Mouse (Mus musculus): Measurements from ENCODE around the gene Calr. TPM values are rescaled to one million over a fixed set of nuclear protein-coding genes. Genes with fewer than 3 reads are reported as not detected.

Calr gene
- 342 and 475 TPM in 2 replicates for polyA plus RNA-seq (2011; ENCODE audit: insufficient read depth, insufficient read length, low replicate concordance, missing spikeins)

DNA sequence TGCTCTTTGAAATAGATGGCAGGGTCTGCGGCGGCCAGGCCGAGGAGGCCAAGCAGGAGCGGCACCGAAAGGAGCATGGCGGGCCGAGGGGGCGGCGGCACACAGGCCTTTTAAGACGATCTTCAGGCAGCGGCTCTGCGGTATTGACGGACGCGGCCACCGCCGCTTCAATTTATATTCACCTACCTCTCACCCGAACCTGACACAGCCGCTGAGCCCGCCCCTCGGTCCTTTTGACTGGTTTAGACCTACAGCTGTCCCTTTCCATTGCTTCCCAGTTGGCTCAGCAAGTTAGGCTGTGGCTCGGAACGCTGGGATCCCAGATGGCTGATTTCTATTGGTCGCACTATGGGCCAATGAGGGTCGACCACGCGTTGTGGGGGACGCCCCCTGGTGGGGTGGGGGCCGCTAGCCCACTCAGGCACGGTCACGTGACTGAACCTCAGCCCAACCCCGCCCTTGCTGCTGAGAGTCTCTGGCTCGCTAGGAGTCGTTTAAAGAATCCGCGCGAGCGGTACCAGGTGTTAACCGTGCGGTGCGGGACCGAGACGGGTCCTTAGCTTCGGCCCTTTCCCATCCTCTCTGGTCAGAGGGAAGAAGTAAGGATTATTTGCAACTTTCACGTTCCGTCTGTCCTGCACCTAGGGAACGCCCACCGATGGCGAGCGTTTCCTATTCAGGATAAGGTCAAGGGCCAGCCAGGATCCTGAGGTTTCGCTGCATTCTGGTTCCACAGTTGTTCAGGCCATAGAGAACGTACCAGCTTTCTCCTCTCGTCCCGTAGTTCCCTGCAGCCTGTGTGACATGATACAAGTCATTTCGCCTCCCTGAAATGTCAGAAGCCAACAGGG is at the start of gene Calr:
TSS of gene Calr (minus strand) at position 213 of the 851 bp plus-strand sequence.
- under 1% methylated on average over 55 of the region's 55 CpGs for WGBS
- Histone ChIP-seq H3K4me1 (ENCODE audit: control insufficient read depth, insufficient read depth, low read length) (peaks cover 4% of the 10 kb centered on the region; the same call in 1 of the 2 replicates), H3K4me3 (replicated peaks; ENCODE audit: control insufficient read depth, low read depth, low read length) (peak within 1 kb of the TSS; percentile 94), H3K27ac (ENCODE audit: control insufficient read depth, insufficient read depth, low read depth, low read length, poor library complexity) (peak within 1 kb of the TSS; percentile 94)
- TF ChIP-seq CTCF (IDR thresholded peaks at IDR 0.05; ENCODE audit: control insufficient read depth, insufficient read depth, low read length) (no peak), POLR2A (IDR thresholded peaks at IDR 0.05; ENCODE audit: borderline replicate concordance, control insufficient read depth, low read depth, low read length) (peak; percentile 99)

DNA sequence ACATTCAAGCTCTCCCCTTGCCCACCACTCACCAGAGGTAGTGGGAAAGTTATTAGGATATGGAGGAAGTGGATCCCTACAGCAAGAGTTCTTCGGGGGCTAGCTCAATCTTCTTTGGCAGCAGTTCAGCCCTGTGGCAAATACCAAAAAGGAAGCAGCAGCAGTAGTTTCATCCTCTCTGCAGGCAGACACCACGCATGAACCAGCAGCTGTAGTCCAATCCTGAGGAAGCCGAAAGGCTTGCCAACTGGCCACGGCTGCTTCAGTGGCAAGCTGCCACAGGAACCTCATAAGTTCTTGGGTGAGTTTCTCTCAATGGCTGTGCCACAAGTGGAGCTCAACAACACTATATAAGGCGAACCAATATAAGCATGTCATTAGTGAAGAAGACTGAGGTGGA is 49.2 kb upstream of the Calr start:
- Histone ChIP-seq H3K27ac (ENCODE audit: control insufficient read depth, insufficient read depth, low read depth, low read length, poor library complexity) (no peak overlapping the region), H3K4me3 (replicated peaks; ENCODE audit: control insufficient read depth, low read depth, low read length) (no peak overlapping the region), H3K4me1 (ENCODE audit: control insufficient read depth, insufficient read depth, low read length) (peaks cover 6% of the 10 kb centered on the region; the same call in 1 of the 2 replicates)
- TF ChIP-seq CTCF (IDR thresholded peaks at IDR 0.05; ENCODE audit: control insufficient read depth, insufficient read depth, low read length) (no peak), POLR2A (IDR thresholded peaks at IDR 0.05; ENCODE audit: borderline replicate concordance, control insufficient read depth, low read depth, low read length) (no peak)
- 71% methylated on average over 5 of the region's 5 CpGs for WGBS

DNA sequence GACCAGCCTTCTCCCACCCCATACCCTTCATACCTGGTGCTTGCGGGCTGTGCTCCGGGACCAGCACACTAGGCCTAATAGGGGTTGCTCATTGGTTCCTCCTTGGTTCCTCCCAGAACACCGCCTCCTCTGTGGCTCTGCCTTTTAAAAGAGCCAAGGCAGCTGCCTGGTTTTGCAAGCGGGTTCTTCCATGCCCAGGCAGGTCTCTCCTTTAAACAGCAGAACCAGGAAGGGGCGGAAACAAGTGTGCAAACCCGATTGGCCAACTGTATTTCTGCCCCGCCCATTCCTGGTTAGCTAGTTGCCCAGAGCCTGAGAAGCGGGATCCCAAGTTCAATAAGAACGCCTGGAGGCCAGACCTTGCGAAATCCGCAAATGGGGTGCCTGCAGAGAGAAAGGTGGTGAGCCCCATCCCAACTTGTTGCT is 47.0 kb upstream of the Calr start, which contains the start of gene Gcdh:
TSS of gene Gcdh (minus strand) at position 213 of the 426 bp plus-strand sequence.
- Histone ChIP-seq H3K4me1 (ENCODE audit: control insufficient read depth, insufficient read depth, low read length) (peaks cover 2% of the 10 kb centered on the region; the same call in 1 of the 2 replicates), H3K27ac (ENCODE audit: control insufficient read depth, insufficient read depth, low read depth, low read length, poor library complexity) (peak within 1 kb of the TSS; percentile 23; the same call in 1 of the 2 replicates), H3K4me3 (replicated peaks; ENCODE audit: control insufficient read depth, low read depth, low read length) (peak within 1 kb of the TSS; percentile 76)
- TF ChIP-seq POLR2A (IDR thresholded peaks at IDR 0.05; ENCODE audit: borderline replicate concordance, control insufficient read depth, low read depth, low read length): no peak
- TF ChIP-seq CTCF (IDR thresholded peaks at IDR 0.05; ENCODE audit: control insufficient read depth, insufficient read depth, low read length): no peak
- under 1% methylated on average over 11 of the region's 11 CpGs for WGBS

DNA sequence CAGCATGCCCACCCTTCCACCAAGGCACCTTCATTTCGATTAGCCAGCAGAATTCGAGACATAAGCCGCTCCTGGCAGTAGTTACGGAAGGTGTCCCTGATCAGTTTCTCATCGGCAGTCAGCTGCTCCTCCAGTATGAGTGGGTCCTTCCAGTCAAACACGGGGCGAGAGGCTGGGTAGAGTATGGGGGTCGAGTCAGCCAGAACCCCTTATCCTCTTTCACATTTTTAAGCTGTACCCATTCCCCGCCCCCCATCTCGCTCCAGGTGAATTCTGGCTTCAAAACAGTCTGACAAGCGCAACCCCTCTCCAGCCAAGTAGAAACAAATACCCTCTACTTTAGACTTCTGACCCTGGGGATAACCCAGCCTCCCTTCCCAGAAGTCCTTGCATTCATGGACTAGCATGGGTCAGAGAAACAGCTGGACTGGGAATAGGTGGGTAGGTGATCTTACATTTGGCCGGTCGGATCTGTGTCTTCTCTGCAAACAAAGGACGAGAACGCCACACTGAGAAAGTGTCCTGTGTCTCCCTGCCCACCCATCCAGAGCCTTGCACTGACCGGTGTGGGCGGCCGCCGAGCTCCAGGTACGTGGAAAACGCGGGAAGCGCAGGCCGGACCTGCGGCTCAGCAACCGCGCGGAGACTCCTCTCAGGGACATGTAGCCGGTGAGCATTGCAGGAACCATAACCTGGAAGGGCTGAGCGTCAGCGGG is 46.4 kb upstream of the Calr start:
- WGBS: 19% methylated on average over 31 of the region's 31 CpGs
- H3K4me3 ChIP-seq (replicated peaks; ENCODE audit: control insufficient read depth, low read depth, low read length): peak overlapping the region; percentile 76
- TF ChIP-seq POLR2A (IDR thresholded peaks at IDR 0.05; ENCODE audit: borderline replicate concordance, control insufficient read depth, low read depth, low read length): peak; percentile 46; the same call in 1 of the 2 replicates
- TF ChIP-seq CTCF (IDR thresholded peaks at IDR 0.05; ENCODE audit: control insufficient read depth, insufficient read depth, low read length): no peak
- H3K4me1 ChIP-seq (ENCODE audit: control insufficient read depth, insufficient read depth, low read length): peaks cover 2% of the 10 kb centered on the region; the same call in 1 of the 2 replicates
- peak overlapping the region; percentile 23; the same call in 1 of the 2 replicates for H3K27ac ChIP-seq (ENCODE audit: control insufficient read depth, insufficient read depth, low read depth, low read length, poor library complexity)

DNA sequence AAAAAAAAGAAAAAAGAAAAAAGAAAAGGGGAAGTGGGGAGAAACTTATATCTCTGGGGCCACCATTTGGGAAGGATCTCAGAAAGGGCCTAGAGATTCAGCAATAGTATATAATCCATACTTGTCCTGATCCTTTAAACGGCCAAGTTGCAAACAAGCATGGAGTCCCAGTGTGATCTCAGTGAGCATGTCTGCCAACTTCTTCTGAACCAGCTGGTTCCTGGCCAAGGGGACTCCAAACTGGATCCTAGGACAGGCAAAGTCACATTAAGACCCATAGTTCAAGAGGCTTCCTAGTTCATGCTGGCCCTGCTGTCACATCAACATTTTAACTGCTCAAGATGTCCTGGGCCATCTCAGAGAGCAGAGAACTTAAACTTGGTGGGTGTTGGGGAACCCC is 42.4 kb upstream of the Calr start:
- 87% methylated on average over 1 of the region's 1 CpGs for WGBS
- H3K4me3 ChIP-seq (replicated peaks; ENCODE audit: control insufficient read depth, low read depth, low read length): no peak overlapping the region
- H3K27ac ChIP-seq (ENCODE audit: control insufficient read depth, insufficient read depth, low read depth, low read length, poor library complexity): no peak overlapping the region
- peaks cover 2% of the 10 kb centered on the region; the same call in 1 of the 2 replicates for H3K4me1 ChIP-seq (ENCODE audit: control insufficient read depth, insufficient read depth, low read length)
- TF ChIP-seq CTCF (IDR thresholded peaks at IDR 0.05; ENCODE audit: control insufficient read depth, insufficient read depth, low read length) (no peak), POLR2A (IDR thresholded peaks at IDR 0.05; ENCODE audit: borderline replicate concordance, control insufficient read depth, low read depth, low read length) (no peak)

DNA sequence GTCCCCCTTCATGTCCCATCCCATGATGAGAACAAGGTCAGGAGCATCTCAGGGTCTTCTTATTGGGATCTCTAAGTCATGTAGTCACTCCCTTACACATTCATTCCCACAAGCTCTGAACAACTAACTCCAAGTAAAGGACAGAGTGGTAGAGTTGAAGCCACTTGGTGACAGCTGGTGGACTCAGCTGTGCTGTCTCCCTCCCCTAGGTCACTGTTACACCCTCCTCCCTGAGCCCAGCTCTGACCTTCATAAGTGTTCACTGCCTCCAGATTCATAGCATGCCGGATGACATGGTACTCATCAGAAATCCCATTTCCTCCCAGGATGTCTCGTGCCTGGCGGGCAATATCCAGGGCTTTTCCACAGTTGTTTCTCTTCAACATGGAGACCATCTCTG is 41.5 kb upstream of the Calr start:
- Histone ChIP-seq H3K27ac (ENCODE audit: control insufficient read depth, insufficient read depth, low read depth, low read length, poor library complexity) (no peak overlapping the region), H3K4me1 (ENCODE audit: control insufficient read depth, insufficient read depth, low read length) (peaks cover 2% of the 10 kb centered on the region; the same call in 1 of the 2 replicates)
- WGBS: 92% methylated on average over 3 of the region's 3 CpGs

DNA sequence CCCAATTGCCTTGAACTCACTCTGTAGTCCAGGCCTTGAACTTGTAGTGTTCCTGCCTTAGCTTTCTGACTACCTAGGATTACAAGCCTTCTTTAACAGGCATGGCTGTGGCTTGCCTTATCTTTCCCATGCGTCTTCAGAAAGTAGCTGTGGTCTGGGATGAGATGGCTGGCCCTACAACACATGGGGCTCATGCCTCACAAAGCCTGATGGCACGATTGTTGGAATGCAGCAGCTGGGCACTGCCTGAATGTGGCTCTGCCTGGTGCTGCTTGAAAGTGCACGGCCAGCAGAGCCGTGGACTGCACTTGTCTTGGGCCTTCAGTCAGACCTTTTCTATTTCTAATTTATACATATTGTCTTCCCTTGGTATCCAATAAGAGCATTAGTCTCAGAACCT is 38.0 kb upstream of the Calr start:
- Histone ChIP-seq H3K4me3 (replicated peaks; ENCODE audit: control insufficient read depth, low read depth, low read length) (no peak overlapping the region), H3K27ac (ENCODE audit: control insufficient read depth, insufficient read depth, low read depth, low read length, poor library complexity) (no peak overlapping the region), H3K4me1 (ENCODE audit: control insufficient read depth, insufficient read depth, low read length) (no peaks in the 10 kb centered on the region; the same call in 1 of the 2 replicates)
- TF ChIP-seq CTCF (IDR thresholded peaks at IDR 0.05; ENCODE audit: control insufficient read depth, insufficient read depth, low read length) (no peak), POLR2A (IDR thresholded peaks at IDR 0.05; ENCODE audit: borderline replicate concordance, control insufficient read depth, low read depth, low read length) (no peak)
- 75% methylated on average over 4 of the region's 4 CpGs for WGBS

More for the DNA sequence above, 41.5 kb upstream of the Calr start:
- TF ChIP-seq CTCF (IDR thresholded peaks at IDR 0.05; ENCODE audit: control insufficient read depth, insufficient read depth, low read length) (no peak), POLR2A (IDR thresholded peaks at IDR 0.05; ENCODE audit: borderline replicate concordance, control insufficient read depth, low read depth, low read length) (no peak)
- H3K4me3 ChIP-seq (replicated peaks; ENCODE audit: control insufficient read depth, low read depth, low read length): no peak overlapping the region

DNA sequence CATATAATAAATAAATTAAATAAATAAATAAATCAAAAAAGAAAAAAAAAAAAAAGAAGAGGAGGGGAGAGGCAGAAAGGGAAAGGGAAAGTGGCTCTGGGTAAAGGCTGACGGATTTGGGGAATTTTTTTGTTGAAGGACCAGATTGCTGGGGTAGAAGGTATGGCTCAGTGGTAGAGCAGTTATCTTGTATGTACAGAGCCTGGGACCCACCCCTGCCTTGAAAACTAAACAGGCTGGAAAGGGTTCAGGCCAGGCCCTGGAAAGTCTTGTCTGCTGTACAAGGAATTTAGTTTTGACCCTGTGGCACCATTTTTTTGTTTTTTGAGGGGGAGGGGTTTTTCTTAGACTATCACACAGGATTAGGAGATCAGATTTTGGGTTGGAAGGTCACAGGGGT is 32.2 kb upstream of the Calr start:
- Histone ChIP-seq H3K4me3 (replicated peaks; ENCODE audit: control insufficient read depth, low read depth, low read length) (no peak overlapping the region), H3K4me1 (ENCODE audit: control insufficient read depth, insufficient read depth, low read length) (no peaks in the 10 kb centered on the region), H3K27ac (ENCODE audit: control insufficient read depth, insufficient read depth, low read depth, low read length, poor library complexity) (no peak overlapping the region)
- TF ChIP-seq POLR2A (IDR thresholded peaks at IDR 0.05; ENCODE audit: borderline replicate concordance, control insufficient read depth, low read depth, low read length) (no peak), CTCF (IDR thresholded peaks at IDR 0.05; ENCODE audit: control insufficient read depth, insufficient read depth, low read length) (no peak)
- WGBS: 65% methylated on average over 1 of the region's 1 CpGs

Measured in bone marrow, adult 2 months (tissue).